Mouse (Mus musculus) ES-Bruce4 (cell line): ENCODE measurements around the gene Slc31a1.

Experiments used
- CTCF ChIP-seq: IDR thresholded peaks from one replicate; pipeline ENCODE4 v1.8.1; 2011; ENCODE audit warnings: low read depth, low read length
- EP300 ChIP-seq: IDR thresholded peaks from 2 replicates; pipeline ENCODE4 v1.6.1; 2011; ENCODE audit warnings: low read depth, low read length; ENCODE audit not compliant: insufficient read depth
- POLR2A ChIP-seq: IDR thresholded peaks from one replicate; pipeline ENCODE4 v1.8.1; 2011; ENCODE audit warnings: low read length; ENCODE audit not compliant: insufficient read depth

DNA sequence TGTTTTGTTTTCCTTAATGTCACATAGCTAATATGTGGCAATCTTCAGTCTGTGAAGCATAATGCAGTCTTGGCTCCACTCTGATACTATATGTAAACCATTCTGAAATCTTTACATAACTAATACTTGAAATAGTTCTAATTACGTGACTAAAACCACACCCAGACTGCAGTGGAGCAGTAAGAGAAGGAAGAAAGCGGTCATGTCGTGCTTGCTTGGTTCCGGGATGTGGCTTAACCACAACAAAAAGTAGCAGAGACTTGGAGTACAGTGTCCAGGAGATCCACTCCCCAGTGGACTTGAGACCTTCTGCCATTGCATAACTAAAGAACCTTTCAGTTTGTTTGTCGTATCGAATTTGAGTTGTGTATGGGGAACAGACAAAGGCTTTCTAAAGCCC lies 7.1 kb downstream of the Slc31a1 start:
- TF ChIP-seq CTCF, result no peak
- TF ChIP-seq EP300, result no peak
- no peak for TF ChIP-seq POLR2A
